Mouse (Mus musculus) G1E (cell line): ENCODE measurements around the gene Zfp518b.

Experiments
- CTCF ChIP-seq: IDR thresholded peaks from 2 replicates; pipeline ENCODE4 v1.5.1; 2012; ENCODE audit warnings: low read depth, low read length, inconsistent platforms, mixed read lengths
- GATA1 ChIP-seq: IDR thresholded peaks from 2 replicates; pipeline ENCODE4 v1.6.1; 2012; ENCODE audit warnings: borderline replicate concordance, low read length, inconsistent platforms, mixed read lengths
- POLR2AphosphoS5 ChIP-seq: IDR thresholded peaks from 2 replicates; pipeline ENCODE4 v1.6.1; 2012; ENCODE audit warnings: low read depth, low read length, inconsistent platforms; ENCODE audit not compliant: insufficient replicate concordance
- TAL1 ChIP-seq: conservative IDR thresholded peaks from 2 replicates; pipeline ENCODE4 v1.6.1; 2012; ENCODE audit warnings: low read depth, low read length, inconsistent platforms, mixed read lengths

GRCm38 (mm10) chr5:38684164-38684911 is at the start of gene Zfp518b:
- no peak for TF ChIP-seq POLR2AphosphoS5
- no peak for TF ChIP-seq CTCF
- TF ChIP-seq TAL1, result no peak
- TF ChIP-seq GATA1, result no peak
